Mouse (Mus musculus) hematopoietic multipotent progenitor cell, adult 10-12 weeks (in vitro differentiated cells): ENCODE data around the gene Ptpn5. TPM values are rescaled to one million over a fixed set of nuclear protein-coding genes. Genes with fewer than 3 reads are reported as not detected.

Experiments
- polyA plus RNA-seq: library from polyadenylated mRNA; stranded (reverse); fragments of >175 nt; gene quantifications from 2 replicates; pipeline ENCODE4 v1.2.3, GENCODE M21; 2012; ENCODE audit warnings: low replicate concordance

Ptpn5 gene
- 0.94 and 2.1 TPM in 2 replicates for polyA plus RNA-seq

DNA sequence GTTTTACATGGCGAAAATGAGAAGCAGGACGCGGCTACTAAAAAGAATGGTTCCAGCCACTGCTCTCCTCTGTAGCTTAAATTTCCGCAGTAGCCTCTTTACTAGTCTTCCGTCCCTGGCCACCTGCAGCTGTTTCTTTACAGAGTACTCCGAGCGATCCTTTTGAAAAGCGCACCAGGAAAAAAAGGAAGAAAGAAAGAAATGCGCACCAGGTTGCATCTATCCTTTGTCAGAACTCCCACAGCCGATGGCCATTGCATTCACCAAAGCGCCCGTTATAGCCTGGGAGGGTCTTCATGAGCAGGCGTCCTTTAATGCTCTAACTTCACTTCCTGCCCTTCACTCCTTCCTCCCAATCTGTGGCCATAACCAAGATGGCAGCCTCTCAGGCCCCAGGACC is at the start of gene Ptpn5:
Gene Ptpn5 (minus strand): TSS at position 354 of the 400 bp plus-strand sequence.

GRCm38 (mm10) chr7:47050366-47050765 is 83.1 kb downstream of the Ptpn5 start, which contains the start of gene Tmem86a:
Gene Tmem86a, plus strand, starts transcription at chr7:47050601.

Other genes with a start within 250 kb of the Ptpn5 start
- 32.6 and 38.8 TPM in 2 replicates for gene Tsg101, start 213.7 kb downstream of the Ptpn5 start, polyA plus RNA-seq
- gene Uevld, start 175.2 kb downstream of the Ptpn5 start, polyA plus RNA-seq: 0.37 and 0.39 TPM in 2 replicates
- not detected in 2 replicates for gene Gm9999, start 150.1 kb downstream of the Ptpn5 start, polyA plus RNA-seq
- 8.2 and 10.0 TPM in 2 replicates for gene Spty2d1, start 125.3 kb downstream of the Ptpn5 start, polyA plus RNA-seq
- gene Tmem86a, start 83.1 kb downstream of the Ptpn5 start, polyA plus RNA-seq: 25.1 and 30.7 TPM in 2 replicates
- not detected in 2 replicates for gene Mrgpra6, start 71.2 kb upstream of the Ptpn5 start, polyA plus RNA-seq
- gene Mrgpra9, start 119.2 kb upstream of the Ptpn5 start, polyA plus RNA-seq: not detected in 2 replicates
- not detected in 2 replicates for gene Mrgpra1, start 220.6 kb upstream of the Ptpn5 start, polyA plus RNA-seq